Comparison of ENCODE assay signal across 15 mouse cellular contexts in the genomic region with DNA sequence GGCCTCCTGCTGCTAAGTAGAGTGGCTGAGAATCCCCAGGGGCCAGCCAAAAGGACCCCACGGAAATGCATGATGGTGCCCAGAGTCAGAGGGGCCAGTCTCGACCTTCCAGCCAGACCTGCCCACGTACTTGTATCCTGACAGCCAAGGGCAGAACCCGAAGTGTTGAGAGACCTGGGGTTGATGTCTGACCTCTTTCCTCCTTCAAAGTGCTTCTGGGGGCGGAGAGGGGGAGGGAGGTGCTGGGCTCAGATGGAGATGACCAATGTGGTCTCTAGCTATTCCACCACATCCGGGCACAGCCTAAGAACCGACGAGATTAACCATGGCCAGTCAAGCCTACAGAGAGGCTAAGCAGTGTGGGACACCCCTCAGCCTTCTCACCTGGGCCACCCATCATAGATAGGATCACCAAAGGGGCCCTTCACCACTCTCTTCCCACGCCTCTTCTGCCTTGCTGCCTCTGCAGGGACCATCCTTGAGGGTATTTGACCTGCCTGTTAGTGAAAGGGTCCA. TPM values are rescaled to one million over a fixed set of nuclear protein-coding genes. Genes with fewer than 3 reads are reported as not detected.
A peak's percentile ranks its signal among the peaks of the same experiment; 100 is the strongest.
DNase-seq lines count a peak whose midpoint lies in the region; ATAC-seq and TF ChIP-seq lines count a peak whose summit lies in the region.
"Had no signal": no experiment of that assay in that cellular context is flagged by ENCODE, and none has a peak within 500 bp of the region (broad histone marks: within the 10 kb centered on the region; RNA-seq: fewer than 3 reads in every experiment).

No protein-coding gene starts in this region.

- no peak for TF ChIP-seq CTCF in layer of hippocampus, adult 2 months (conservative IDR thresholded peaks at IDR 0.05)

- H3K9ac ChIP-seq in heart, embryonic 12.5 days: no peak overlapping the region
- H3K9ac ChIP-seq: liver, embryonic 12.5 days; midbrain, embryonic 12.5 days had no signal

- no peak for ATAC-seq in heart, embryonic 12.5 days (ENCODE audit: insufficient number of reproducible peaks, low FRiP score)
- no peak for ATAC-seq in activated CD4-positive, CD25-positive, alpha-beta regulatory T cell, adult 4 months
- ATAC-seq: liver, embryonic 12.5 days had no signal

- H3K36me3 ChIP-seq in heart, embryonic 12.5 days: peaks cover 50% of the 10 kb centered on the region
- H3K36me3 ChIP-seq: liver, embryonic 12.5 days had no signal

- peak; percentile 93 for DNase-seq in heart, adult 11 months
- DNase-seq in layer of hippocampus, adult 2 months (ENCODE audit: low spot score in 2 of 2): no peak
- no peak for DNase-seq in layer of hippocampus, postnatal 25 days (ENCODE audit: extremely low spot score in 1 of 2, low spot score in 1 of 2)
- peak; percentile 14 to 36 for DNase-seq in cerebellum, postnatal 10 days
- DNase-seq in natural killer cell, adult 2 months (ENCODE audit: low spot score in 2 of 2): no peak
- DNase-seq: adrenal gland, postnatal 36 days; lung, postnatal 14 days; right cerebral cortex, postnatal 14 days; thymus, postnatal 14 days had no signal

- no peak overlapping the region for H3K4me3 ChIP-seq in heart, embryonic 12.5 days
- no peak overlapping the region for H3K4me3 ChIP-seq in layer of hippocampus, adult 2 months
- H3K4me3 ChIP-seq in brown adipose tissue, adult 24 weeks (ENCODE audit: insufficient read depth, low read depth, low read length): no peak overlapping the region
- H3K4me3 ChIP-seq: liver, embryonic 12.5 days; midbrain, embryonic 12.5 days had no signal

- H3K27me3 ChIP-seq in heart, embryonic 12.5 days (replicated peaks): 0 out of 2 replicates have a peak, but pooled peaks cover 6% of the 10 kb centered on the region

- H3K4me1 ChIP-seq in heart, embryonic 12.5 days (replicated peaks): peaks cover 3% of the 10 kb centered on the region; the same call in 1 of the 2 replicates
- H3K4me1 ChIP-seq in brown adipose tissue, adult 24 weeks (ENCODE audit: control insufficient read depth, insufficient read depth, insufficient read length, low read length): peaks cover 59% of the 10 kb centered on the region
- H3K4me1 ChIP-seq: midbrain, embryonic 12.5 days had no signal

- H3K4me2 ChIP-seq in heart, embryonic 12.5 days: no peak overlapping the region
- H3K4me2 ChIP-seq: liver, embryonic 12.5 days; midbrain, embryonic 12.5 days had no signal

- no peak overlapping the region for H3K27ac ChIP-seq in heart, embryonic 12.5 days (ENCODE audit: poor library complexity, severe bottlenecking)
- peak overlapping the region; percentile 87 for H3K27ac ChIP-seq in layer of hippocampus, adult 2 months
- peak overlapping the region; percentile 73 for H3K27ac ChIP-seq in brown adipose tissue, adult 24 weeks (replicated peaks; ENCODE audit: low read depth, low read length)
- H3K27ac ChIP-seq: liver, embryonic 12.5 days; midbrain, embryonic 12.5 days had no signal

- no peaks in the 10 kb centered on the region for H3K9me3 ChIP-seq in heart, embryonic 12.5 days (replicated peaks)
- H3K9me3 ChIP-seq: liver, embryonic 12.5 days; midbrain, embryonic 12.5 days had no signal

- 63% methylated on average over 9 of the region's 9 CpGs for whole genome bisulfite sequencing in heart, embryonic 12.5 days

RNA-seq across cellular contexts. Expression of a gene that starts 29.7 kb away (rescaled TPM):
- polyA plus RNA-seq in heart, embryonic 12.5 days (2016; fragmentation: Nextera tagmentation; extraction: Ambion mirVana): 2.3 and 3.3 TPM in 2 replicates
- total RNA-seq in layer of hippocampus, adult 2 months (2021): 1 to 10 TPM; 3.1 to 3.9 TPM
- total RNA-seq in layer of hippocampus, postnatal 25 days (2021): 1 to 10 TPM; 3.1 to 3.3 TPM
- 53.5 and 108 TPM in 2 replicates for polyA plus RNA-seq in brown adipose tissue, adult 24 weeks (2012; ENCODE audit: insufficient read depth, insufficient read length, missing spikeins)
- polyA plus RNA-seq in activated CD4-positive, CD25-positive, alpha-beta regulatory T cell, adult 4 months (2017; shearing (Covaris generic)): under 1 TPM in 1 of 2 experiments, not detected in 1; 0.09 TPM
- total RNA-seq: granulocyte monocyte progenitor cell, adult 5-6 weeks had no signal

Comparison
In these comparisons a context has a peak if more than half of its experiments do, and no peak if none do; other contexts are left out.
1. DNase-seq: peak in heart, adult 11 months (single experiment) and cerebellum, postnatal 10 days (2 of 2); none in layer of hippocampus, adult 2 months (0 of 2), layer of hippocampus, postnatal 25 days (0 of 2) and natural killer cell, adult 2 months (0 of 2).
2. RNA of a gene that starts 29.7 kb away (polyA plus RNA-seq): 53.5 to 108 TPM in brown adipose tissue, adult 24 weeks; 2.3 to 3.3 TPM in heart, embryonic 12.5 days and 0.09 TPM in activated CD4-positive, CD25-positive, alpha-beta regulatory T cell, adult 4 months; every median in the first group is over 10 times any median in the second.